Mouse (Mus musculus) E14TG2a.4 (cell line): ENCODE measurements around the gene Pipox.

Experiments used
- CTCF ChIP-seq: conservative IDR thresholded peaks from 2 replicates; pipeline ENCODE4 v1.5.1; 2014; ENCODE audit warnings: low read length
- NANOG ChIP-seq: IDR thresholded peaks from 2 replicates; pipeline ENCODE4 v1.6.1; 2014; ENCODE audit warnings: borderline replicate concordance, low read length, mixed read lengths

DNA sequence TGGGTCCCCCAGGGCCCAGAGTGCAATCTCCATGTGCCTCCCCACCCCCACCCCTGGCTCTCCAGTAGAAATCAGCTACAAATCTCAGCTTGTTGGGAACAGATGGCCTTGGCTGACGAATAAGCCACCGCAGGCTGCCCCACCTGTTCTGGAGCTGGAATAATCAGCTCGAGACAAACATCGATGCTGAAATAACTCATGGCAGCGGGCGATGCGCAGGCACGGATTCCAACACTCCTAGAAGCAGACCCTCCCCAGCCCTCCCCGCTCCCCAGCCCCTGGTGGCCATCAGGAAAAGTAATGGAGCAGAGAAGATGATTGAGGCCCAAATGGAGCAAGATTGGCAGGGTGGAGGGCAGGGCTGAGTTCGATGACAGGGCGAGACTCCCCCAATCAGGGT is 21.7 kb downstream of the Pipox start:
- no peak for TF ChIP-seq CTCF
- TF ChIP-seq NANOG, result no peak
